Mouse (Mus musculus) MEL (cell line): Measurements from ENCODE around the gene Th. TPM values are rescaled to one million over a fixed set of nuclear protein-coding genes. Genes with fewer than 3 reads are reported as not detected.

ENCODE experiments used
- DNase-seq: peaks from one replicate; pipeline ENCODE4 v3.0.0; 2011; ENCODE audit warnings: low read depth, low spot score
- H3K27ac ChIP-seq: 2 replicates; pipeline ENCODE4 v1.5.1; 2012; ENCODE audit warnings: low read depth, mild to moderate bottlenecking, control low read depth, low read length, moderate library complexity; ENCODE audit not compliant: control insufficient read depth
- H3K27me3 ChIP-seq, 2 experiments: fragments of 150-350 bp in 1 of 2; sonication (generic) in 1 of 2; 2 replicates each; pipeline ENCODE4 v1.6.1; 2012; ENCODE audit warnings: low read length in 2 of 2, mild to moderate bottlenecking in 2 of 2, improper control_type of control experiment in 1 of 2, moderate library complexity in 1 of 2; ENCODE audit not compliant: insufficient read depth in 2 of 2, control insufficient read depth in 1 of 2
- H3K36me3 ChIP-seq, 2 experiments: 2 replicates each; pipeline ENCODE4 v1.6.1; 2012 to 2014; ENCODE audit warnings: low read length in 2 of 2, improper control_type of control experiment in 1 of 2, inconsistent platforms in 1 of 2, mild to moderate bottlenecking in 1 of 2; ENCODE audit not compliant: insufficient read depth in 2 of 2, control insufficient read depth in 1 of 2
- H3K4me1 ChIP-seq, 2 experiments: fragments of 150-350 bp in 1 of 2; sonication (generic) in 1 of 2; 2 replicates each; pipeline ENCODE4 v1.6.1; 2012; ENCODE audit warnings: low read length in 2 of 2, improper control_type of control experiment in 1 of 2, mild to moderate bottlenecking in 1 of 2; ENCODE audit not compliant: insufficient read depth in 2 of 2, control insufficient read depth in 1 of 2
- H3K4me3 ChIP-seq, 2 experiments: fragments of 150-350 bp in 1 of 2; sonication (generic) in 1 of 2; 2 replicates each; pipeline ENCODE4 v1.5.1; 2012; ENCODE audit warnings: low read depth in 2 of 2, low read length in 2 of 2, mild to moderate bottlenecking in 2 of 2, moderate library complexity in 2 of 2, control low read depth in 1 of 2, improper control_type of control experiment in 1 of 2; ENCODE audit not compliant: control insufficient read depth in 1 of 2, insufficient read depth in 1 of 2
- H3K79me2 ChIP-seq: 2 replicates; pipeline ENCODE4 v1.6.1; 2012; ENCODE audit warnings: mild to moderate bottlenecking, low read length, moderate library complexity; ENCODE audit not compliant: control insufficient read depth, poor library complexity, insufficient read depth
- H3K9ac ChIP-seq: 2 replicates; pipeline ENCODE4 v1.6.1; 2012; ENCODE audit warnings: low read depth, mild to moderate bottlenecking, control low read depth, low read length, moderate library complexity; ENCODE audit not compliant: control insufficient read depth, poor library complexity, severe bottlenecking
- H3K9me3 ChIP-seq: fragments of 150-350 bp; sonication (generic); replicated peaks from 2 replicates; pipeline ENCODE4 v1.6.1; 2012; ENCODE audit warnings: mild to moderate bottlenecking, low read length, improper control_type of control experiment, moderate library complexity; ENCODE audit not compliant: insufficient read depth
- CHD1 ChIP-seq: IDR thresholded peaks from 2 replicates; pipeline ENCODE4 v1.6.1; 2012; ENCODE audit warnings: low read depth, mild to moderate bottlenecking, inconsistent platforms, low read length, improper control_type of control experiment
- CHD2 ChIP-seq: IDR thresholded peaks from 2 replicates; pipeline ENCODE4 v1.6.1; 2011; ENCODE audit warnings: low read length, improper control_type of control experiment
- E2F4 ChIP-seq: IDR thresholded peaks from 2 replicates; pipeline ENCODE4 v1.6.1; 2011; ENCODE audit warnings: low read depth, low read length, improper control_type of control experiment, borderline replicate concordance
- EP300 ChIP-seq, 2 experiments: IDR thresholded peaks; 2 replicates each; pipeline ENCODE4 v1.6.1; 2011; ENCODE audit warnings: improper control_type of control experiment in 2 of 2, low read length in 2 of 2, low read depth in 1 of 2, mild to moderate bottlenecking in 1 of 2
- ETS1 ChIP-seq: IDR thresholded peaks from 2 replicates; pipeline ENCODE4 v1.6.1; 2012; ENCODE audit warnings: low read depth, mild to moderate bottlenecking, inconsistent platforms, low read length, improper control_type of control experiment, moderate library complexity
- GABPA ChIP-seq: IDR thresholded peaks from 2 replicates; pipeline ENCODE4 v1.6.1; 2012; ENCODE audit warnings: low read depth, mild to moderate bottlenecking, inconsistent platforms, low read length, improper control_type of control experiment, moderate library complexity
- KAT2A ChIP-seq: conservative IDR thresholded peaks from 2 replicates; pipeline ENCODE4 v1.6.1; 2012; ENCODE audit warnings: low read depth, low read length, improper control_type of control experiment, inconsistent platforms
- MAX ChIP-seq: IDR thresholded peaks from 2 replicates; pipeline ENCODE4 v1.6.1; 2011; ENCODE audit warnings: low read length, improper control_type of control experiment
- MAZ ChIP-seq: IDR thresholded peaks from 2 replicates; pipeline ENCODE4 v1.6.1; 2012; ENCODE audit warnings: low read depth, mild to moderate bottlenecking, inconsistent platforms, low read length, improper control_type of control experiment
- MEF2A ChIP-seq: IDR thresholded peaks from 2 replicates; pipeline ENCODE4 v1.6.1; 2014; ENCODE audit warnings: low read depth, mild to moderate bottlenecking, inconsistent platforms, low read length, improper control_type of control experiment; ENCODE audit not compliant: poor library complexity, insufficient replicate concordance, severe bottlenecking; ENCODE audit errors: extremely low read depth
- MYB ChIP-seq: IDR thresholded peaks from 2 replicates; pipeline ENCODE4 v1.6.1; 2011; ENCODE audit warnings: mild to moderate bottlenecking, low read depth, low read length, improper control_type of control experiment
- MYC ChIP-seq: IDR thresholded peaks from 2 replicates; pipeline ENCODE4 v1.6.1; 2011; ENCODE audit warnings: low read depth, mild to moderate bottlenecking, low read length, improper control_type of control experiment, moderate library complexity
- NELFE ChIP-seq: IDR thresholded peaks from 2 replicates; pipeline ENCODE4 v1.6.1; 2011; ENCODE audit warnings: low read depth, low read length, improper control_type of control experiment
- POLR2A ChIP-seq, 2 experiments: IDR thresholded peaks; 2 replicates each; pipeline ENCODE4 v1.6.1; 2011 to 2012; ENCODE audit warnings: low read length in 2 of 2, mild to moderate bottlenecking in 2 of 2, control low read depth in 1 of 2, improper control_type of control experiment in 1 of 2, low read depth in 1 of 2, moderate library complexity in 1 of 2; ENCODE audit not compliant: control insufficient read depth in 1 of 2, insufficient read depth in 1 of 2, poor library complexity in 1 of 2
- POLR2AphosphoS2 ChIP-seq: IDR thresholded peaks from 2 replicates; pipeline ENCODE4 v1.6.1; 2011; ENCODE audit warnings: low read length, improper control_type of control experiment
- RCOR1 ChIP-seq: IDR thresholded peaks from 2 replicates; pipeline ENCODE4 v1.6.1; 2012; ENCODE audit warnings: low read depth, mild to moderate bottlenecking, inconsistent platforms, low read length, improper control_type of control experiment
- SIN3A ChIP-seq: IDR thresholded peaks from 2 replicates; pipeline ENCODE4 v1.6.1; 2012; ENCODE audit warnings: low read length, improper control_type of control experiment, inconsistent platforms
- SMC3 ChIP-seq: IDR thresholded peaks from 2 replicates; pipeline ENCODE4 v1.6.1; 2011; ENCODE audit warnings: low read depth, low read length, improper control_type of control experiment
- TAL1 ChIP-seq: IDR thresholded peaks from 2 replicates; pipeline ENCODE4 v1.6.1; 2012; ENCODE audit warnings: mild to moderate bottlenecking, inconsistent platforms, low read length, moderate library complexity, mixed read lengths
- TBP ChIP-seq: IDR thresholded peaks from 2 replicates; pipeline ENCODE4 v1.8.0; 2011; ENCODE audit warnings: low read depth, low read length, improper control_type of control experiment
- TCF12 ChIP-seq: IDR thresholded peaks from 2 replicates; pipeline ENCODE4 v1.6.1; 2014; ENCODE audit warnings: low read depth, mild to moderate bottlenecking, inconsistent platforms, low read length, improper control_type of control experiment, moderate library complexity
- USF2 ChIP-seq, 2 experiments: IDR thresholded peaks; 2 replicates each; pipeline ENCODE4 v1.6.1; 2011 to 2012; ENCODE audit warnings: improper control_type of control experiment in 2 of 2, low read length in 2 of 2, borderline replicate concordance in 1 of 2, inconsistent platforms in 1 of 2, low read depth in 1 of 2, mild to moderate bottlenecking in 1 of 2; ENCODE audit not compliant: insufficient read depth in 1 of 2
- ZC3H11A ChIP-seq: IDR thresholded peaks from 2 replicates; pipeline ENCODE4 v1.6.1; 2012; ENCODE audit warnings: low read depth, mild to moderate bottlenecking, inconsistent platforms, low read length, improper control_type of control experiment
- ZNF384 ChIP-seq: IDR thresholded peaks from 2 replicates; pipeline ENCODE4 v1.6.1; 2012; ENCODE audit warnings: low read depth, mild to moderate bottlenecking, inconsistent platforms, low read length, improper control_type of control experiment
- polyA plus RNA-seq, 2 experiments: library from polyadenylated mRNA; stranded (reverse) in 1 of 2; unstranded in 1 of 2; fragments of >175 nt in 1 of 2; fragments of >200 nt in 1 of 2; gene quantifications; 2 replicates each; pipeline versions ENCODE4 v1.2.1 to v1.2.4; 2012; ENCODE audit warnings: low replicate concordance in 2 of 2, low read depth in 1 of 2; ENCODE audit not compliant: insufficient read length in 2 of 2, insufficient read depth in 1 of 2, missing spikeins in 1 of 2
- total RNA-seq: library from RNA; depleted of rRNA; stranded (reverse); fragments of 300-350 nt; gene quantifications from 2 replicates; pipeline ENCODE4 v1.2.3, GENCODE M21; 2012

Gene Th
- total and polyA plus RNA-seq, 3 experiments = not detected

- Histone ChIP-seq H3K27ac (no peak overlapping the region), H3K36me3 (no peaks in the 10 kb centered on the region), H3K9me3 (no peaks in the 10 kb centered on the region), H3K9ac (no peak overlapping the region), H3K27me3 (peaks cover 0 to 3% of the 10 kb centered on the region in 2 experiments; a peak in 1 of 4 replicates), H3K4me3 (no peak overlapping the region), H3K79me2 (no peaks in the 10 kb centered on the region), H3K4me1 (no peaks in the 10 kb centered on the region)
- TF ChIP-seq POLR2AphosphoS2 (no peak), CHD1 (no peak), NELFE (no peak), MAZ (no peak)
- DNase-seq = no peak
These were observed 28.8 kb upstream of the Th start for GRCm38 (mm10) chr7:142959752-142960151.

DNA sequence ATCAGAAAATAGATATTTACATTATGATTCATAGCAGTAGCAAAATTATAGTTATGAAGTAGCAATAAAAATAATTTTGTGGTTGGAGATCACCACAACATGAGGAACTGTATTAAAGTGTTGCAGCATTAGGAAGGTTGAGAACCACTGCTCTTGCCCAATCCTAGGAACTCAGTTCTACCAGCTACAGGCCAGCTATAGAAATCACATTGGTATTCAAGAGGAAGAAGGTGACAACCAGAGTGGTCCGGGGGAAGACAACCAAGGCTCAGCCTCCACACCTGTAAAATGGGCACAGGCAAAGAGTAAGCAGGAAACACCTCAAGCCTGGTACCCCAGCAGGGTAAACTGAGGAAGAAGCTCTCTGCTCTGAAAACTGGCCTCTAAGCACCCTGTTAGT, 27.9 kb upstream of the Th start:
- H3K4me3 ChIP-seq = no peak overlapping the region
- peaks cover 0 to 3% of the 10 kb centered on the region in 2 experiments; a peak in 1 of 4 replicates for H3K27me3 ChIP-seq
- H3K27ac ChIP-seq = no peak overlapping the region
- no peaks in the 10 kb centered on the region for H3K4me1 ChIP-seq
- no peak for DNase-seq
- H3K79me2 ChIP-seq = no peaks in the 10 kb centered on the region
- no peak overlapping the region for H3K9ac ChIP-seq
- H3K36me3 ChIP-seq = no peaks in the 10 kb centered on the region
- H3K9me3 ChIP-seq = no peaks in the 10 kb centered on the region
- no peak for TF ChIP-seq EP300 (IDR thresholded peaks at IDR 0.05; ENCODE audit: low read depth in 1 of 2, low read length in 2 of 2)
- TF ChIP-seq KAT2A = no peak
- no peak for TF ChIP-seq CHD2
- no peak for TF ChIP-seq MAZ
- no peak for TF ChIP-seq MEF2A
- TF ChIP-seq RCOR1 = no peak
- no peak for TF ChIP-seq POLR2A (IDR thresholded peaks at IDR 0.05; ENCODE audit: control insufficient read depth in 1 of 2, insufficient read depth in 1 of 2, low read depth in 1 of 2, low read length in 2 of 2, poor library complexity in 1 of 2)
- TF ChIP-seq E2F4 = no peak
- TF ChIP-seq USF2 (IDR thresholded peaks at IDR 0.05; ENCODE audit: borderline replicate concordance in 1 of 2, insufficient read depth in 1 of 2, low read depth in 1 of 2, low read length in 2 of 2) = no peak
- no peak for TF ChIP-seq GABPA

DNA sequence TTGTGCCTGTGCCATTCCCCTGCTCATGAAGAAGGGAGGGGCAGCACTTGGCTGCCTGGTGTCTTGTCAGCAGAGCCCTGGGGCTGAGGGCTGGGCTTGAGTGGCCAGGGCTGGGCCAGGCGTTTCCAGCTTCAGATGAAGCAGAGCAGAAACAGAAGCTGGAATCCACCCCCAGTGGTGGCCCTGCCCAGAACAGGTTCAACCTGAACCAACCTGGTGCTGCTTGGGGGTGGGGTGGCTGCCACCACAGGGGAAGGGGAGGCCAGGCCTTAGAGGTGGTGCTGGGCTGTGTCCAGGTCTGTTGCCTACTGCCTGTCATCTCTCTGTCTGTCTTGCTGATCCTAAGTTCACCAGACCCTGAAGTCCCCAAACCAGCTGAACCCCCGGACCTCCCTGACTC, 25.1 kb upstream of the Th start:
- H3K4me3 ChIP-seq = no peak overlapping the region
- 0 out of 4 replicates have a peak, but pooled peaks cover 0 to 1% of the 10 kb centered on the region in 2 experiments for H3K27me3 ChIP-seq
- H3K9ac ChIP-seq = no peak overlapping the region
- H3K4me1 ChIP-seq = no peaks in the 10 kb centered on the region
- H3K27ac ChIP-seq = no peak overlapping the region
- H3K36me3 ChIP-seq = no peaks in the 10 kb centered on the region
- H3K9me3 ChIP-seq = no peaks in the 10 kb centered on the region
- DNase-seq = no peak
- no peaks in the 10 kb centered on the region for H3K79me2 ChIP-seq
- TF ChIP-seq CHD1 (no peak), E2F4 (no peak), SMC3 (no peak), MYC (no peak), MAX (no peak), TBP (no peak), ZNF384 (no peak), NELFE (no peak), ZC3H11A (no peak), MAZ (no peak), SIN3A (no peak), KAT2A (no peak), MEF2A (no peak), ETS1 (no peak), CHD2 (no peak), TCF12 (no peak), MYB (no peak), TAL1 (no peak)
